Mouse (Mus musculus): Measurements from ENCODE around the gene Gm7358.
"Not testable (repeated sequence)": the region's sequence is repeated elsewhere in the genome, so short reads cannot be mapped to it uniquely, and the experiment has no call there.

Gm7358 gene

GRCm38 (mm10) chr17:14059431-14059830 lies at the start of gene Gm7358:
Gene Gm7358, minus strand, starts transcription at chr17:14059531.
- DNase-seq: not testable (repeated sequence)

GRCm38 (mm10) chr17:14103018-14103417 lies 43.7 kb upstream of the Gm7358 start:
- not testable (repeated sequence) for DNase-seq

DNA sequence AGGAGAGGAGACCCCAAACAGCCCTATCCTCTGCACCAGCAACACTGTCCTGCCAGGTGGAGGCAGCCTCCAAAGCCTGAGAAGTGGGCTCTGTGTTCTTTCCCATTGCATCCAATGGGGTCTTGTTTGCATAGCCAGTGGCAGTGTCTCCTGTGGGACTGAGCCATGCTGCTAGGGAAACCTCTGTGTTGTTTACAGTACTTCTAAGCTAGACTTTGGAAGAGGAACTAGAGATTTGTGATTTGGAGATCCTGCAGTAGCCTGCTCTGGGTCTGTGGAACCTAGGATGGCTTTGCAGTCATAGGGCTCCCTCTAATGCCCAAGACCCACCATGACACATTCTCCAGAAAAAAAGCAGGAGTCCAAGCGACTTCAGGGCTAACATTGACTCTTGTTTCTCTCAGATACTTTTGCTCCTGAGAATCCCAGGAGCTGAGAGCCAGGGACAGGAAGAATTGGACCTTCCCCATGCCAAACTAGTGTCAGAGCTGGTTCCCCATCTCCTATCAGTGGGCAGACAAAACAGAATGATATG lies 42.2 kb upstream of the Gm7358 start:
- DNase-seq: not testable (repeated sequence)

- DNase-seq: not testable (repeated sequence)
Observed at GRCm38 (mm10) chr17:14099886-14100285, 40.6 kb upstream of the Gm7358 start.

DNA sequence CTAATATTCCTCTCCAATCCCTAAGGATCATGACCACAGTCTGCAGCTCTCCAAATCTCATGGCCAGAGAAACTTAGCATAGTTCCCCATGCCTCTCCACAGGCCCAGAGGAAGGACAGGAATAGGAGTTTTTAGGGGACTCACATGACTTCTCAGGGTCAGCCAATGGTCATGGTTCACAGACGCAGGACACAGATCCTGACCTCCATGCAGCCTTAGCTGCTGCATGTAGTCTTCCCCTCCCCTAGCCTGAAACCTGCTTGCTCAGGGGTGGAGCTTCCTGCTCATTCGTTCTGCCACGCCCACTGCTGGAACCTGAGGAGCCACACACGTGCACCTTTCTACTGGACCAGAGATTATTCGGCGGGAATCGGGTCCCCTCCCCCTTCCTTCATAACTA lies 34.8 kb upstream of the Gm7358 start:
- DNase-seq: not testable (repeated sequence)

GRCm38 (mm10) chr17:14086629-14087028 lies 27.3 kb upstream of the Gm7358 start:
- DNase-seq: not testable (repeated sequence)

- DNase-seq: not testable (repeated sequence)
Observed at GRCm38 (mm10) chr17:14041880-14042279, 17.5 kb downstream of the Gm7358 start.

DNA sequence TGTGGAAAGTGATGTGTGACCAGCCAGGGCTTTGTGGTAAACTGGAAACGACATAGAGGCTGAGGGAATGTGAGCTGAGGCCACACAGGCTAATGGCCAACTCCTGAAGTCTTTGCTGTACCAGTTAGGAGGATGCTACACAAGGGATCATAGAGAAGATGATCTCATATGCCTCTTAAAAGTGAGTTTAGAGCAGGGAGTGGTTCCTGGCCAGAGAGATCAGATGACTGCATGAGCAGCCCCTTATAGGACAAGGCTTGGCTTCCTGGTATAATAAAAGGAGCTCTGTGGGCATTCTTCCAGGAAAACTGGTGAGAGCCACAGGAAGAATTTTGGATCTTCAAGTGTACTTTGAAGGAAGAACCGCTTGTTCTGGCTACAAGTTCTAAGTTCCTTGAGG lies 22.3 kb downstream of the Gm7358 start:
- DNase-seq: not testable (repeated sequence)

GRCm38 (mm10) chr17:14036113-14036512 lies 23.2 kb downstream of the Gm7358 start:
- not testable (repeated sequence) for DNase-seq

Measured in right cerebral cortex, postnatal 14 days (tissue).